Mouse (Mus musculus): ENCODE results near the gene Rcor2.

DNA sequence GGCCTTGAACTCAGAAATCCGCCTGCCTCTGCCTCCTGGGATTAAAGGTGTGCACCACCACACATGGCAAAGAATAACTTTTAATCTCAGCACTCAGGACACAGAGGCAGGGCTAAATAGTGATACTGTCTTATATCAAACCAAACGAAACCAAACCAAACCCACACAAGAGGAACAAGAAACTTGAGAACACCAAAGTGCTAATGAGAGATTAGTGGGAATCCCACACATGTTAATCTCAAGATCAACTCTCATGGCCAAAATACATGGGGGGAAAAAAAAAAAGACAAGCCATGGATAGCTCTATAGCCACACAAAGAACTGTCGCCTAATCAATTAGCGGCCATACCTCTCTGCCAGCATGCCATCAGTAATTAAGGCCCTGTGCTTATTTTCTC lies 48.5 kb downstream of the Rcor2 start:
- TF ChIP-seq CTCF (IDR thresholded peaks at IDR 0.05) (no peak), EP300 (IDR thresholded peaks at IDR 0.05; ENCODE audit: insufficient read depth, low read depth, low read length) (no peak)
